Mouse (Mus musculus) embryonic facial prominence, embryonic 11.5 days (tissue): ENCODE data around the gene Olfr285. TPM values are rescaled to one million over a fixed set of nuclear protein-coding genes. Genes with fewer than 3 reads are reported as not detected.

ENCODE experiments used
- polyA plus RNA-seq: library from polyadenylated mRNA; unstranded; fragments of >200 nt; fragmentation: Nextera tagmentation; extraction: Ambion mirVana; gene quantifications from 2 replicates; pipeline ENCODE4 v1.2.1, GENCODE M21; 2014

The Olfr285 gene
- polyA plus RNA-seq, 1 experiment from 2014 or later = not detected

Other genes with a start within 250 kb of the Olfr285 start
- gene Pfkm, start 224.8 kb downstream of the Olfr285 start, polyA plus RNA-seq = 36.8 and 37.4 TPM in 2 replicates
- 44.2 and 45.7 TPM in 2 replicates for gene Senp1, start 223.6 kb downstream of the Olfr285 start, polyA plus RNA-seq
- gene Asb8, start 151.7 kb downstream of the Olfr285 start, polyA plus RNA-seq = 47.8 and 53.2 TPM in 2 replicates
- gene Ccdc184, start 150.2 kb downstream of the Olfr285 start, polyA plus RNA-seq = 2.5 and 4.2 TPM in 2 replicates
- not detected in 2 replicates for gene Olfr288, start 121.8 kb downstream of the Olfr285 start, polyA plus RNA-seq
- not detected in 2 replicates for gene Gm44579, start 96.4 kb downstream of the Olfr285 start, polyA plus RNA-seq
- not detected in 2 replicates for gene Olfr287, start 96.3 kb downstream of the Olfr285 start, polyA plus RNA-seq
- not detected in 2 replicates for gene Olfr286, start 82.9 kb downstream of the Olfr285 start, polyA plus RNA-seq
- not detected in 2 replicates for gene H1fnt, start 60.1 kb downstream of the Olfr285 start, polyA plus RNA-seq
- gene Zfp641, start 21.2 kb downstream of the Olfr285 start, polyA plus RNA-seq = 0.26 and 0.50 TPM in 2 replicates
- not detected in 2 replicates for gene Olfr284, start 23.6 kb upstream of the Olfr285 start, polyA plus RNA-seq
- not detected in 2 replicates for gene Olfr283, start 63.6 kb upstream of the Olfr285 start, polyA plus RNA-seq
- not detected in 2 replicates for gene Olfr282, start 113.9 kb upstream of the Olfr285 start, polyA plus RNA-seq
- not detected in 2 replicates for gene Olfr281, start 135.2 kb upstream of the Olfr285 start, polyA plus RNA-seq
- not detected in 2 replicates for gene OR5BS1P, start 152.5 kb upstream of the Olfr285 start, polyA plus RNA-seq
- 0.38 and 0.39 TPM in 2 replicates for gene Lalba, start 165.4 kb upstream of the Olfr285 start, polyA plus RNA-seq
- gene Olfr279, start 175.0 kb upstream of the Olfr285 start, polyA plus RNA-seq = not detected in 2 replicates
- gene Kansl2, start 216.9 kb upstream of the Olfr285 start, polyA plus RNA-seq = 145 and 153 TPM in 2 replicates